In genomic region chr13:15588278-15589272, GRCm38 (mm10) we compare ENCODE assay signal across 8 mouse cellular contexts.
A peak's percentile ranks its signal among the peaks of the same experiment; 100 is the strongest.
DNase-seq lines count a peak whose midpoint lies in the region; ATAC-seq lines count a peak whose summit lies in the region.

No protein-coding gene starts in this region.

- no peak overlapping the region for H3K4me3 ChIP-seq in neural tube, embryonic 15.5 days (replicated peaks)

- H3K9me3 ChIP-seq in neural tube, embryonic 15.5 days (replicated peaks): no peaks in the 10 kb centered on the region

- H3K36me3 ChIP-seq in neural tube, embryonic 15.5 days: no peaks in the 10 kb centered on the region

- H3K27ac ChIP-seq in neural tube, embryonic 15.5 days (replicated peaks): no peak overlapping the region

- H3K27me3 ChIP-seq in neural tube, embryonic 15.5 days (replicated peaks): no peaks in the 10 kb centered on the region

- DNase-seq in adrenal gland, postnatal 14 days: peak; percentile 14
- DNase-seq in adrenal gland, adult 8-10 months: no peak
- DNase-seq in neural tube, embryonic 10.5 days (ENCODE audit: extremely low spot score, low spot score): peak; percentile 32
- peak; percentile 48 to 65 for DNase-seq in kidney, postnatal 4 days
- DNase-seq in right cerebral cortex, adult 2 months (ENCODE audit: low spot score in 2 of 2): peak; percentile 37 to 48
- DNase-seq in urinary bladder, postnatal 25 days (ENCODE audit: low spot score): no peak

- no peak overlapping the region for H3K9ac ChIP-seq in neural tube, embryonic 15.5 days (replicated peaks)

- ATAC-seq in neural tube, embryonic 15.5 days (ENCODE audit: low FRiP score): no peak; the same call in 1 of the 2 replicates
- ATAC-seq in granulocyte monocyte progenitor cell, adult 5-6 weeks (replicated peaks; ENCODE audit: poor library complexity, severe bottlenecking): no peak

- peaks cover 3% of the 10 kb centered on the region; the same call in 1 of the 2 replicates for H3K4me1 ChIP-seq in neural tube, embryonic 15.5 days

- H3K4me2 ChIP-seq in neural tube, embryonic 15.5 days: no peak overlapping the region

- 53% methylated on average over 16 of the region's 16 CpGs for WGBS in neural tube, embryonic 15.5 days

Comparison
In these comparisons a context has a peak if more than half of its experiments do, and no peak if none do; other contexts are left out.
1. DNase-seq: peak in adrenal gland, postnatal 14 days (single experiment), neural tube, embryonic 10.5 days (single experiment), kidney, postnatal 4 days (2 of 2) and right cerebral cortex, adult 2 months (2 of 2); none in adrenal gland, adult 8-10 months (single experiment) and urinary bladder, postnatal 25 days (single experiment).